Comparison of ENCODE assay signal across 12 mouse cellular contexts in the genomic region with DNA sequence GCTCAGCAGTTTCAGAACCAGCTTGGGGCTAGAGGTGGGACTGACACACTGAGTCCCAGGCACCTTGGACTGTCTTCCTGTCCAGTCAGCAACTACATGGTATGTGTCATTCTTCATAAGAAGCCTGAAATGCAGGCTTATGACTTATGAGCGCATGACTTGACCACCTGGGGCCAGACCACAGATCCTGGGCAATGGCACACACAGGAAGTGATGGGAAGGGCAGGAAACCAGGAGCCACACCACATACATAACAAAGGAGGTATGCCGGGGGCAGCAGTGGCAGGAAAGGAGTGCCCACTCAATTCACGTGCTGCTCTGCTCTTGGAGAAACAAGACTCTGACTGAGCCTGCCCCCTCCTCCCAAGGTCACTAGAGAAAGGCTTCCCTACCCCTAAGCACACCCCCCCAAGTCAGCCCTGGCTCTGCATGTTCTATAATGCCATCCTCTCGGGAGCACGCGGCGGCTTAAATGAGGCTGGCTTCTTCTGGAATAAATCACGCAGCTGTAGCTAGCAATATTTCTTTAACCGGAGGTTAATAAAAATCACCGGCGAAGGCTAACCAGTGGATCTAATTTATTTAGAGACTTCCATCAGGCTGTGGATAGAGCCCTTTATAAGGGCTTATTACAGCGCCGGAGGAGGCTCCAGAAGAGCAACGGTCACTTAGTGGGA.
A peak's percentile ranks its signal among the peaks of the same experiment; 100 is the strongest.
DNase-seq lines count a peak whose midpoint lies in the region; ATAC-seq and TF ChIP-seq lines count a peak whose summit lies in the region.
"Had no signal": no experiment of that assay in that cellular context is flagged by ENCODE, and none has a peak within 500 bp of the region (broad histone marks: within the 10 kb centered on the region; RNA-seq: fewer than 3 reads in every experiment).

No protein-coding gene starts in this region.

- H3K9me3 ChIP-seq in limb, embryonic 12.5 days: no peaks in the 10 kb centered on the region
- H3K9me3 ChIP-seq: intestine, embryonic 15.5 days; limb, embryonic 15.5 days had no signal

- intact Hi-C loops in left cerebral cortex, adult 2 months (cut with DNase I): no loop called here

- no peaks in the 10 kb centered on the region for H3K27me3 ChIP-seq in limb, embryonic 12.5 days
- H3K27me3 ChIP-seq: intestine, embryonic 15.5 days; limb, embryonic 15.5 days had no signal

- H3K4me2 ChIP-seq in limb, embryonic 12.5 days: no peak overlapping the region
- H3K4me2 ChIP-seq: intestine, embryonic 15.5 days; limb, embryonic 15.5 days had no signal

- 41% methylated on average over 14 of the region's 14 CpGs for WGBS in limb, embryonic 12.5 days

- H3K4me3 ChIP-seq in limb, embryonic 12.5 days (replicated peaks): no peak overlapping the region
- no peak overlapping the region for H3K4me3 ChIP-seq in left cerebral cortex, adult 2 months
- H3K4me3 ChIP-seq: intestine, embryonic 15.5 days; limb, embryonic 15.5 days had no signal

- H3K4me1 ChIP-seq in limb, embryonic 12.5 days (replicated peaks): peaks cover 34% of the 10 kb centered on the region
- H3K4me1 ChIP-seq: intestine, embryonic 15.5 days had no signal

- H3K27ac ChIP-seq in limb, embryonic 12.5 days: peak overlapping the region; percentile 31; the same call in 1 of the 2 replicates
- no peak overlapping the region for H3K27ac ChIP-seq in left cerebral cortex, adult 2 months
- H3K27ac ChIP-seq: intestine, embryonic 15.5 days; limb, embryonic 15.5 days had no signal

- no peak for TF ChIP-seq CTCF in left cerebral cortex, adult 2 months (IDR thresholded peaks at IDR 0.05)

- ATAC-seq in limb, embryonic 12.5 days (ENCODE audit: insufficient number of reproducible peaks, insufficient read depth, low FRiP score, low TSS enrichment, low read depth): no peak
- no peak for ATAC-seq in CD4-positive, CD25-positive, alpha-beta regulatory T cell, adult 4 months
- ATAC-seq: intestine, embryonic 15.5 days had no signal

- H3K9ac ChIP-seq in limb, embryonic 12.5 days (replicated peaks): 0 out of 2 replicates have a peak overlapping the region, but pooled peaks have one; percentile 23
- H3K9ac ChIP-seq: intestine, embryonic 15.5 days; limb, embryonic 15.5 days had no signal

- H3K36me3 ChIP-seq in limb, embryonic 12.5 days: no peaks in the 10 kb centered on the region
- H3K36me3 ChIP-seq: intestine, embryonic 15.5 days; limb, embryonic 15.5 days had no signal

- DNase-seq in kidney, postnatal 14 days: peak; percentile 7
- no peak for DNase-seq in kidney, adult 18-20 months
- DNase-seq in R1 (ENCODE audit: low read depth, low spot score): peak; percentile 24
- no peak for DNase-seq in left cerebral cortex, adult 2 months (ENCODE audit: extremely low spot score in 1 of 2, low spot score in 2 of 2)
- DNase-seq in thymus, adult 18-20 months: no peak
- DNase-seq: adrenal gland, postnatal 36 days; cerebellum, adult 8-10 months; layer of hippocampus, adult 9-11 months had no signal

Comparison
In these comparisons a context has a peak if more than half of its experiments do, and no peak if none do; other contexts are left out.
1. DNase-seq: peak in kidney, postnatal 14 days (single experiment) and R1 (single experiment); none in kidney, adult 18-20 months (single experiment), left cerebral cortex, adult 2 months (0 of 2) and thymus, adult 18-20 months (0 of 2).